In the genomic region with DNA sequence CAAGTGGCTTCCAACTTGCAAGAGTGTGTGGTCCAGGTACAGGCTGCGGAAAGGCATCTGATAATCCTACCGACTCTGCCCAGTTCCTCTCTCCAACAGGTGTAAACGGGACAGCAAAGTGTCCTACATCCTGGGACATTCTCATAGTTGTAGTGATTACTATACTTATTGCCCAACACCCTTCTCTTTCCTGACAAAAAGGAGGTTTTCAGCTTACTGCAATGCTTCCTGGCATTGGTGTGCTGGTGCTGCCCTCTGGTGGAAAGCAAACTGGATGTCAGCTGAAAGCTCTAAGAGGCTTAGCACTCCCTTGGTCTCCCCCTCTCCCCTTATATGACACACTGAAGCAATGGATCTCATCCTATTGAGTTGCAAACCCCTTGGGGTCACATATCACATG, we compare ENCODE assay signal across 8 mouse cellular contexts. TPM values are rescaled to one million over a fixed set of nuclear protein-coding genes. Genes with fewer than 3 reads are reported as not detected.
DNase-seq lines count a peak whose midpoint lies in the region; ATAC-seq and TF ChIP-seq lines count a peak whose summit lies in the region.

No protein-coding gene starts in this region.

- no peaks in the 10 kb centered on the region for H3K27me3 ChIP-seq in kidney, adult 2 months (replicated peaks; ENCODE audit: control insufficient read depth, insufficient read depth, low read length)
- peaks cover 16% of the 10 kb centered on the region for H3K27me3 ChIP-seq in limb, embryonic 12.5 days
- H3K27me3 ChIP-seq in midbrain, embryonic 15.5 days (replicated peaks): no peaks in the 10 kb centered on the region

- peak; percentile 76 for TF ChIP-seq CTCF in kidney, adult 2 months (conservative IDR thresholded peaks at IDR 0.05; ENCODE audit: insufficient read depth, insufficient read length, low read depth, low read length)

- no peak overlapping the region for H3K27ac ChIP-seq in kidney, adult 2 months (ENCODE audit: insufficient read depth, low read depth, low read length)
- H3K27ac ChIP-seq in limb, embryonic 12.5 days: no peak overlapping the region
- no peak overlapping the region for H3K27ac ChIP-seq in midbrain, embryonic 15.5 days

- 69% methylated on average over 3 of the region's 3 CpGs for WGBS in kidney, adult 2 months
- WGBS in limb, embryonic 12.5 days: 82% methylated on average over 3 of the region's 3 CpGs
- WGBS in midbrain, embryonic 15.5 days: 78% methylated on average over 3 of the region's 3 CpGs

- H3K36me3 ChIP-seq in kidney, adult 2 months (ENCODE audit: control insufficient read depth, insufficient read depth, low read length): no peaks in the 10 kb centered on the region; the same call in 1 of the 2 replicates
- H3K36me3 ChIP-seq in limb, embryonic 12.5 days: peaks cover 11% of the 10 kb centered on the region; the same call in 1 of the 2 replicates
- H3K36me3 ChIP-seq in midbrain, embryonic 15.5 days (replicated peaks): no peaks in the 10 kb centered on the region

- DNase-seq in left cerebral cortex, adult 11 months (ENCODE audit: low spot score): peak; percentile 15
- no peak for DNase-seq in left cerebral cortex, adult 8-10 months (ENCODE audit: low spot score in 2 of 2)
- DNase-seq in c-Kit-positive CD71-negative TER-119-negative erythroid progenitor cells, embryonic 14.5 days (ENCODE audit: low read depth): peak; percentile 36
- DNase-seq in forelimb bud, embryonic 11.5 days (ENCODE audit: low read depth, low spot score): peak; percentile 38
- peak; percentile 45 for DNase-seq in kidney, adult 2 months
- DNase-seq in spleen, postnatal 36 days (ENCODE audit: low spot score in 2 of 2): peak; percentile 32 to 52

- no peaks in the 10 kb centered on the region for H3K9me3 ChIP-seq in limb, embryonic 12.5 days
- no peaks in the 10 kb centered on the region for H3K9me3 ChIP-seq in midbrain, embryonic 15.5 days

- H3K9ac ChIP-seq in limb, embryonic 12.5 days (replicated peaks): no peak overlapping the region
- no peak overlapping the region for H3K9ac ChIP-seq in midbrain, embryonic 15.5 days

- H3K4me3 ChIP-seq in kidney, adult 2 months (ENCODE audit: insufficient read depth, low read depth, low read length): no peak overlapping the region
- H3K4me3 ChIP-seq in limb, embryonic 12.5 days (replicated peaks): no peak overlapping the region
- H3K4me3 ChIP-seq in midbrain, embryonic 15.5 days: no peak overlapping the region

- no peak overlapping the region for H3K4me2 ChIP-seq in limb, embryonic 12.5 days
- H3K4me2 ChIP-seq in midbrain, embryonic 15.5 days: no peak overlapping the region

- TF ChIP-seq POLR2A in kidney, adult 2 months (IDR thresholded peaks at IDR 0.05; ENCODE audit: low read depth, low read length): no peak

- ATAC-seq in limb, embryonic 12.5 days (ENCODE audit: insufficient number of reproducible peaks, insufficient read depth, low FRiP score, low TSS enrichment, low read depth): peak; percentile 42; the same call in 1 of the 2 replicates
- peak; percentile 84 for ATAC-seq in midbrain, embryonic 15.5 days (replicated peaks)

- H3K4me1 ChIP-seq in kidney, adult 2 months (ENCODE audit: control insufficient read depth, insufficient read depth, low read length): no peaks in the 10 kb centered on the region
- H3K4me1 ChIP-seq in limb, embryonic 12.5 days (replicated peaks): no peaks in the 10 kb centered on the region
- no peaks in the 10 kb centered on the region for H3K4me1 ChIP-seq in midbrain, embryonic 15.5 days

RNA-seq across cellular contexts. Expression of gene Pdha1, which starts 21.6 kb away (rescaled TPM):
- 100 to 1,000 TPM; 216 to 236 (median 223) TPM for total RNA-seq in left cerebral cortex, adult 8-10 months (2022)
- polyA plus RNA-seq in kidney, adult 2 months (2012; rRNA removed): 194 and 250 TPM in 2 replicates
- polyA plus RNA-seq in limb, embryonic 12.5 days (2016; fragmentation: Nextera tagmentation; extraction: Ambion mirVana): 81.1 and 84.3 TPM in 2 replicates
- 128 and 135 TPM in 2 replicates for polyA plus RNA-seq in midbrain, embryonic 15.5 days (2015; fragmentation: Nextera tagmentation; extraction: Ambion mirVana)

Comparison
In these comparisons a context has a peak if more than half of its experiments do, and no peak if none do; other contexts are left out.
1. DNase-seq: peak in left cerebral cortex, adult 11 months (single experiment), c-Kit-positive CD71-negative TER-119-negative erythroid progenitor cells, embryonic 14.5 days (single experiment), forelimb bud, embryonic 11.5 days (single experiment), kidney, adult 2 months (single experiment) and spleen, postnatal 36 days (2 of 2); none in left cerebral cortex, adult 8-10 months (0 of 2).